Mouse (Mus musculus) layer of hippocampus, postnatal 10 days (tissue): ENCODE data around the gene Fpr-rs7. TPM values are rescaled to one million over a fixed set of nuclear protein-coding genes. Genes with fewer than 3 reads are reported as not detected.

Source experiments
- DNase-seq, 2 experiments: peaks; one replicate each; pipeline ENCODE4 v3.0.0; 2021; ENCODE audit warnings: low spot score in 2 of 2
- long read RNA-seq: library from polyadenylated mRNA; stranded (forward); transcript quantifications from one replicate; pipeline ENCODE4 v2.0.0, GENCODE M21; 2023
- total RNA-seq, 2 experiments: library from RNA; stranded (reverse); gene quantifications; 2 replicates each; pipeline ENCODE4 v1.2.3; 2021

Gene Fpr-rs7
- not detected for total RNA-seq
- long read RNA-seq, result 0 reads

DNA sequence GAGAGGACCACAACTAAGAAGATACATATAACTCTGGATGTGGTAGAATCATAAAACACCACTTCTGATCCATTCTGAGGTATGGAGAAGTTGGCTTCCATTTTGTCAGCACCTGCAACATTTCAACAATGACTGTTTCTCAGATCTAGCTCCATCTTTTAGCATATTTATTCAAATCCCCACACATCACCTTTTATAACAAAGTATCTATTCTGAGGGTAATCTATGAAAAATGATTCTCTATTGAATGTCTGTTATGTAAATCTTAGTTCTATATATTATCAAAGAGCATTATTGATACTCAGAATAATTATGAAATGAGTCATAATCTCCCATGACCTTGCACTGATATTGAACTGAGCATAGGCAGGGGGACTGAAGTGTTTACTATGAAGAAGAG is at the start of gene Fpr-rs7:
Gene Fpr-rs7, minus strand, starts transcription at position 101 of the 400 bp plus-strand sequence.
- no peak for DNase-seq

DNA sequence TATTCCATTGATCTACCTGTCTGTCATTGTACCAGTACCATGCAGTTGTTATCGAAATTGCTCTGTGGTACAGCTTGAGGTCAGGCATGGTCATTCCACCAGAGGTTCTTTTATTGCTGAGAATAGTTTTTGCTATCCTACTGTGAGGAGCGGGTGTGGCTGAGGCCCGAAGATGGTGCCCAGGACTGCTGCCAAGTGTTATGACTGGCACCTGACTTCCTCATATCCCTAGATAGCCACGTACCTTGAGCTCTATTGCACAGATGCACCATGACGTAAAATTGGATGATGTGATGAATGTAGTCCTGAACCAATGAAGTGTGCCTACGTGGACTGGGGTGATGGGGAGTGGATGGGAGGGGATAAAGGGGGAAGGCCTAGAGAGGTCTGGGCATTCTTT is 39.9 kb downstream of the Fpr-rs7 start:
- DNase-seq, result no peak

DNA sequence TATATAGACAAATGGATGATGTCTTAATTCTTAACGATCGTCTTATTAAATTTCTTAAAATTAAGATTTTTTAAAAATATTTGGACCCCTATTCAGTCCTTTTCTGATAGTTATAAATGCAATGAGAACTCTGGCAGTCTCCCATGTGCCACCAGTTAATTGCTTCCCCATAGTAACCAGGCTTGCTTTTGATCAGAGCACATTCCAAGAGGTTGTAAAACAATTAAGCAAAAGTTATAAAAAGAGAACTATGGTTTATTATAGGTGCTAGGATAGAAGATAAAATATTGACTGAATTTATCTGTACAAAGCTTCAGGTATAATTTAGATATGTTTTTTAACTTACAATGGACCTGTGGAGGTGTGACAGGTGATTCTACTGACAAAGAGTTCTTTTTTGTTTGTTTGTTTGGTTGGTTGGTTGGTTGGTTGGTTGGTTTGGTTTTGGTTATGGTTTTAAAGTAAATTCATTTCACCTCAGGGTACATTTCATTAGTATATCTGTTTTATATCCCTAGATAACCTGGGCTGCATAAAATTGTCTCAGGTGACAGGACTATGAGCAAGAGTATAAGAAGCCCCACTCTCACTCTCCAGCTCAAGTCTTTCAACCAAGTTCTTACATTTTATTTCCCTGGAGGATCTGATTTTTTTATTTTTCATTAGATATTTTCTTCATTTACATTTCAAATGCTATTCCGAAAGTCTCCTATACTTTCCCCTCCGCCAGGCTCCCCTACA is 42.2 kb downstream of the Fpr-rs7 start:
- no peak for DNase-seq

Other genes starting within 250 kb of the Fpr-rs7 start
- not detected for gene Vmn2r104, start 65.9 kb downstream of the Fpr-rs7 start, total RNA-seq
- gene Fpr-rs6, start 68.9 kb upstream of the Fpr-rs7 start, total RNA-seq, result not detected
- gene Vmn2r105, start 120.8 kb upstream of the Fpr-rs7 start, total RNA-seq, result not detected
- not detected for gene Vmn2r106, start 171.3 kb upstream of the Fpr-rs7 start, total RNA-seq
- gene Vmn2r107, start 231.0 kb upstream of the Fpr-rs7 start, total RNA-seq, result not detected